Mouse (Mus musculus) small intestine, adult 2 months (tissue): ENCODE results near the gene Rap1gds1. TPM values are rescaled to one million over a fixed set of nuclear protein-coding genes. Genes with fewer than 3 reads are reported as not detected.

Experiments used
- H3K27ac ChIP-seq: fragments of 200-500 bp; 2 replicates; pipeline ENCODE4 v1.5.1; 2012; ENCODE audit warnings: low read depth, low read length, control low read depth, inconsistent platforms; ENCODE audit not compliant: insufficient read depth
- H3K27me3 ChIP-seq: fragments of 200-500 bp; 2 replicates; pipeline ENCODE4 v1.6.1; 2012; ENCODE audit warnings: mild to moderate bottlenecking, moderate library complexity, low read length, inconsistent platforms; ENCODE audit not compliant: control insufficient read depth, insufficient read depth
- H3K36me3 ChIP-seq: fragments of 200-500 bp; 2 replicates; pipeline ENCODE4 v1.6.1; 2012; ENCODE audit warnings: mild to moderate bottlenecking, low read length, control low read depth, inconsistent platforms; ENCODE audit not compliant: control insufficient read depth, insufficient read depth
- H3K4me1 ChIP-seq: fragments of 200-500 bp; 2 replicates; pipeline ENCODE4 v1.6.1; 2012; ENCODE audit warnings: low read length, inconsistent platforms, mixed read lengths; ENCODE audit not compliant: control insufficient read depth, insufficient read depth, insufficient read length
- H3K4me3 ChIP-seq: fragments of 200-500 bp; 2 replicates; pipeline ENCODE4 v1.5.1; 2012; ENCODE audit warnings: low read depth, mild to moderate bottlenecking, control low read depth, inconsistent platforms, low read length, moderate library complexity
- CTCF ChIP-seq: fragments of 200-500 bp; IDR thresholded peaks from 2 replicates; pipeline ENCODE4 v1.5.1; 2012; ENCODE audit warnings: low read depth, mild to moderate bottlenecking, control low read depth, inconsistent platforms, low read length, moderate library complexity, mixed read lengths; ENCODE audit not compliant: insufficient replicate concordance, insufficient read length; ENCODE audit errors: extremely low read depth
- POLR2A ChIP-seq: fragments of 200-500 bp; IDR thresholded peaks from 2 replicates; pipeline ENCODE4 v1.6.1; 2012; ENCODE audit warnings: low read depth, mild to moderate bottlenecking, control low read depth, inconsistent platforms, low read length, moderate library complexity
- WGBS: fragments of 180-500 bp; shearing (Covaris S2); methylation state at CpG from one replicate; pipeline ENCODE4 v1.1.7; 2018; 5-methylcytosine and 5-hydroxymethylcytosine counted together
- polyA plus RNA-seq: library from polyadenylated mRNA; depleted of rRNA; stranded (reverse); fragments of >200 nt; gene quantifications from 2 replicates; pipeline ENCODE4 v1.2.3, GENCODE M21; 2012

The Rap1gds1 gene
- polyA plus RNA-seq, 1 experiment, result 8.4 TPM

DNA sequence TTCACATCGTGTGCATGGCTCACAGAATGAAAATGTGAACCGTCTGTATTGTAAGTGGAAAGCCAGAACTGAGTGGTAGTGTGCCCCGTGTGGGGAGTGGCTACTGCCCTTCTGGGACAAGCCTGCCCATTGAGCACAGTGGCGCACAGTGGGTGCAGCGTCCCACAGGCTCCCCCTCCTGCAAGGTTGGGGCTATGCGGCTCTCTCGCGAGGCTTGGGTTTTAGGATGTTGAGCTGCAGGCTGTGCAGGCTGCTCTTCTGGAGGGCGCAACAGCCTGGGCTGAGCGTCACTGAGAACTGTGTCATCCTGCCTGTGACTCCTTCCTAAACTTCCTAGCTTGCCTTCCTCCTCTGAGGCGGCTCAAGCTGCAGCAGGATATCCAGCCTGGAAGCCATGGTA lies 177.5 kb downstream of the Rap1gds1 start:
- no peak for TF ChIP-seq CTCF
- TF ChIP-seq POLR2A, result no peak
- Histone ChIP-seq H3K27me3 (no peaks in the 10 kb centered on the region), H3K27ac (no peak overlapping the region), H3K36me3 (peaks cover 2% of the 10 kb centered on the region; the same call in 1 of the 2 replicates), H3K4me1 (no peaks in the 10 kb centered on the region), H3K4me3 (no peak overlapping the region)
- 92% methylated on average over 11 of the region's 11 CpGs for WGBS

DNA sequence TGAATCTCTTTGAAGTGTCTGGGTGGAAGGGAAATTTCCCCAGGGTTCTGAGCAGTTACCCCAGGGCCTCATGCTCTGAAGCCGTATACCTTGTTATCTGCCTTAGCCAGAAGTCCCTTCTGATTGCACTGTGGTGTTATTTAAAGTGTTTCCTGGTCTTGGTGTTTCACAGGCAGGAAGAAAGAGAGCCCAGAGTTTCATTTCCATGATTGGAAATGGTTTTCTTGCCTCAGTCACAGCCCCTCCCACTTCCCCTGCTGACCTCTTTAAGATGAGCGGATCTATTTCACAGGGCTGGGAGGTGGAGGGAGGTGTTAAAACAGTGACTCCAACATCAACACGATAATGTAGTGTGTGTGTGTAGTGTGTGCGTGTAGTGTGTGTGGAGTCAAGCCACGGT lies 181.5 kb downstream of the Rap1gds1 start:
- no peaks in the 10 kb centered on the region for H3K27me3 ChIP-seq
- WGBS, result 49% methylated on average over 5 of the region's 5 CpGs
- TF ChIP-seq POLR2A, result no peak
- no peak for TF ChIP-seq CTCF

DNA sequence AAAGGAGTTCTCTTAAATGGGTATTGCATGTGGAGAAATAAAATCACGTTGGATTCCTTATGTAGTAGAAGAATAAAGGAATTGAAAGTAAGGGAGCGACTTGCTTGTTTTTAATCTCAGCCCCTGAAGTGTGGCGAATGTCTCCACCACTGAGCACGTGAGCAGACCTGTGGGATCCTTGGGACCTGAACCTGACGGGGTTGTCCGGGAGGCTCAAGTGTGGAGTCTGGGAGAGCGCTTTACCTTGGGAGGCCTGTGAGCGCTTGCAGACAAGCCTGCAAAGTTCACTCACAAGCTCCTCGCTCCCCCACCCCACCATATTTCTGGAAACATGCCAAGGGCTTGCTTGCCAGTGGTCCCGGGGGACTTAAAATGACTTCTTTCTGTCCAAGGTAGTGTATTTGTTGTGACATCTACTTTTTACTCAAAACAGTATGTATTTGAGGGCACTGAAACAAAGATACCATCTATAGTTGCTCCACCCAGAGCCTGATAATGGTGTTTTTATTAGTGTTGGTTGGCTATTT lies 185.2 kb downstream of the Rap1gds1 start:
- Histone ChIP-seq H3K27ac (no peak overlapping the region), H3K27me3 (no peaks in the 10 kb centered on the region), H3K36me3 (no peaks in the 10 kb centered on the region; the same call in 1 of the 2 replicates), H3K4me3 (no peak overlapping the region), H3K4me1 (no peaks in the 10 kb centered on the region)
- TF ChIP-seq CTCF (no peak), POLR2A (no peak)
- 82% methylated on average over 10 of the region's 10 CpGs for WGBS

More for the DNA sequence above, 181.5 kb downstream of the Rap1gds1 start:
- Histone ChIP-seq H3K4me3 (no peak overlapping the region), H3K36me3 (no peaks in the 10 kb centered on the region; the same call in 1 of the 2 replicates), H3K4me1 (no peaks in the 10 kb centered on the region), H3K27ac (no peak overlapping the region)

DNA sequence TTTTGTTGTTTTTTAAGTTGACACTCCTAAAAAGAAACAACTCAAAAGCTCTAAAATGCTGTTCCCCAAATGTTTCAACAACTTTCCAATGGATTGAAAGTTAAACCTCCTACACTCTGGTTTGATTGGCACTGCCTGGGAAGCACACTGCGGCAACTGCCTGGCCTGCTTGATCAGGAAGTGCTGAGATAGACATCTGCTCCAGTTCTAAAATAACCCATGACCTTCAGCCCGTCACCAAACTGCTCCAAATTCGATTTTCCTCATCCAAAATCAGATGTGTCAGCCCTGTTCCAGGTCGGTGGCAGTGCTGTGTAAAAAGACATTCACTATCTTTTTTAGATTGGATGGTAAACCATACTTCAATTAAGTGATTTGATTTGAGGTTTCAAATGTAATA lies 185.8 kb downstream of the Rap1gds1 start:
- no peaks in the 10 kb centered on the region for H3K27me3 ChIP-seq
- no peak overlapping the region for H3K4me3 ChIP-seq
- no peak overlapping the region for H3K27ac ChIP-seq
- no peaks in the 10 kb centered on the region; the same call in 1 of the 2 replicates for H3K36me3 ChIP-seq
- TF ChIP-seq CTCF (no peak), POLR2A (no peak)
- no peaks in the 10 kb centered on the region for H3K4me1 ChIP-seq
- WGBS, result 52% methylated on average over 4 of the region's 4 CpGs

DNA sequence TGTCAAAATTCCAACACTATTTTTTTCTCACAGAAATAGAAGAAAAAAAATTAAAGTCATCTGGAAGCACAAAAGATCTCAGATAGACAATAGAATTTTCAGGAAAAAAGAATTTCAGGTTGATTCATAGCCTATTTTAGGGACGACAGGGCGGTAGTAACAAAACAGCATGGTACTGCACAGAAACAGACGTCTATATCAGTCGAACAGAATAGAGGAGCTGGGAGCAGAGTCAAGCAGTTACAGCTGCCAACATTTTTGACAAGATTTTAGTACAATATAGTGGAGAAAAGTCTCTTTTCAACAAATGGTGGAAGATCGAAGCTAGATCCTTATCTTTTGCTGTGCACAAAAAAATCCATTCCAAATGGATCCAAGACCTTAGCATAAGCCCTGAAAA lies 188.9 kb downstream of the Rap1gds1 start:
- peaks cover 2% of the 10 kb centered on the region; the same call in 1 of the 2 replicates for H3K4me1 ChIP-seq
- WGBS, result 96% methylated on average over 5 of the region's 5 CpGs
- H3K4me3 ChIP-seq, result no peak overlapping the region
- no peaks in the 10 kb centered on the region for H3K36me3 ChIP-seq
- H3K27ac ChIP-seq, result no peak overlapping the region
- H3K27me3 ChIP-seq, result no peaks in the 10 kb centered on the region
- no peak for TF ChIP-seq POLR2A
- no peak for TF ChIP-seq CTCF

DNA sequence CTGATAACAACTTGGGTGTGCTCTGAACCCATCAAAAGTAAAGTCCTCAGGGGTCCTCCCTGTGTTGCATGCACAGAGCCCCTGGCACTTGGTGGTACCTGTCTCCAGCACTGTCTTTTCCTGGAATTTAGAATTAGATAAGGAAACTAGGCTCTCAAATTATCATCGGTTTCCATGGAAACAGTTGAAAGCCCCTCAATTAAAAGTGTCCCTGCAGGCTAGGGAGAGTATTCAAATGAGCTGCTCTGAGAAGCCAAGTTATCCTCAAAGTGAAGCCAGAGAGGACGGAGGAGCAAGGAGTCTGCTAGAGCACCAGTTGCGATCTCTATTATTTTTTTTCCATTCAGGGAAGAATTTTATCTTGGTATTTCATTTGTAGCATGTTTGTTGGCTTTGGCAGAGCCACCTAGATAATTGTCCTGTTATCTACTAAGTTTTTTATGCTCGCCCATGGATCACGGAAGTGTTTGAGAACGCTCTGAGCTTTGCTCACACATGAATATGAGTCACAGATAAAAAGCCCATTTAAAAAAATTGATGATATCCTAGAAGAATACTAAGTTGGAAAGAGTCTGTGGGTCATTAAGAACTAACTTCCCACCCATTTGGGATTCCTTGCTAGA lies 193.2 kb downstream of the Rap1gds1 start:
- H3K4me3 ChIP-seq, result no peak overlapping the region
- peaks cover 4% of the 10 kb centered on the region for H3K4me1 ChIP-seq
- H3K27ac ChIP-seq, result no peak overlapping the region
- H3K27me3 ChIP-seq, result no peaks in the 10 kb centered on the region
- TF ChIP-seq CTCF (no peak), POLR2A (no peak)
- no peaks in the 10 kb centered on the region for H3K36me3 ChIP-seq
- 34% methylated on average over 6 of the region's 6 CpGs for WGBS

DNA sequence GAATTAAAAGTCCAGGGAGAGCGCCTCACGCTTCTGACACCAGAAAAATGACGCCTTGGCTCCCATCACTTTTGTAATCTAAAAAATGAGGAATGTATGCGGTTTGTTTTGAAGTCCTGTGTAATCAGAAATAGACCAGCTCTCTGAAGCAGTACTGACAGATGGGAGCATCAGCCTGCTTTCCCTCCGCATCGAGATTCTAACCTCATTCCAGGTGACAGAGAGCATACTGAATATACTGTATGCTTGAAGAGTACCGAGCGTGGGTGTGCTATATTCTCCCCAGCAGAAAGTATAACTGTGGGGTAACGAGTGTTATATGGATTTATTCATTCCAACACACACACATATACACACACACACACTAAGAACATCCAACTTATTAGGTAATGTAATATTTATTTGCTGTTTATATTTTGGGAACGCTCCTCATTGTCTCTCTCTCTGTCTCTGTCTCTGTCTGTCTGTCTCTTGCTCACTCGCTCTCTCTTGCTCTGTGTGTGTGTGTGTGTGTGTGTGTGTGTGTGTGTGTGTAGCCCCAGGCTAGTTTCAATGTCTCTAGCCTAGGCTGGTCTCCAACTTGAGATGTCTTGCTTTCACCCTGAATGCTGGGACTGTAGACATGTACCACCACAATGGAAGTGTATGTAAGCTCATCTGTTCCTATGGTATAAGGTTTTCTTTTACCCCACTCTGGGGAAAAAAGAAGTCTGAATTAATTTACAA lies 193.8 kb downstream of the Rap1gds1 start:
- WGBS, result 91% methylated on average over 11 of the region's 11 CpGs
- TF ChIP-seq CTCF (no peak), POLR2A (no peak)
- Histone ChIP-seq H3K4me1 (peaks cover 4% of the 10 kb centered on the region), H3K27me3 (no peaks in the 10 kb centered on the region), H3K36me3 (no peaks in the 10 kb centered on the region), H3K4me3 (no peak overlapping the region), H3K27ac (no peak overlapping the region)
